Mouse (Mus musculus) mesoderm, embryonic 11.5 days (tissue): Measurements from ENCODE around the gene Plekhg6.

Experiments
- DNase-seq: peaks from one replicate; pipeline ENCODE4 v3.0.0-alpha.2; 2012; ENCODE audit warnings: low read depth, low spot score

Plekhg6 gene

GRCm38 (mm10) chr6:125385066-125385974 lies 4.7 kb upstream of the Plekhg6 start:
- DNase-seq = peak; percentile 43

DNA sequence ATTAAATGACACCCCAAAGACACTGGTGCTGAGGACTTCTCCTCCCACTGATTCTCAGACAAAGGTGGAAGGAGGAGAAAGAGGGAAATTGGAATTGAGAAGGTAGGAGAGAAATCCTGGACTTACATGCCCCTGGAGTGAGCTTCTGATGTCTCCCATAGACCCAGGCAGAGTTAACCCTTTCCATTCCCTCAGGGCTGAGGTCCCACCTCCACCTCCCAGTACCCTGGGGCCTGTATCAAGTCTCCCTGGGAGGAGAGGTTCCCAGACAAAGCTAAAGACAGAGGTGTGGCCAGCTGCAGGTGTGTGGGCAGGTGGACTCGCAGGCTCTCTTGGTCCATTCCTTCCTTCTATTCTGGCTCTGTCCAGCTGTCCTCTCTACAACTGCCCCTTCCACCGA lies 1.4 kb upstream of the Plekhg6 start:
- DNase-seq = no peak

DNA sequence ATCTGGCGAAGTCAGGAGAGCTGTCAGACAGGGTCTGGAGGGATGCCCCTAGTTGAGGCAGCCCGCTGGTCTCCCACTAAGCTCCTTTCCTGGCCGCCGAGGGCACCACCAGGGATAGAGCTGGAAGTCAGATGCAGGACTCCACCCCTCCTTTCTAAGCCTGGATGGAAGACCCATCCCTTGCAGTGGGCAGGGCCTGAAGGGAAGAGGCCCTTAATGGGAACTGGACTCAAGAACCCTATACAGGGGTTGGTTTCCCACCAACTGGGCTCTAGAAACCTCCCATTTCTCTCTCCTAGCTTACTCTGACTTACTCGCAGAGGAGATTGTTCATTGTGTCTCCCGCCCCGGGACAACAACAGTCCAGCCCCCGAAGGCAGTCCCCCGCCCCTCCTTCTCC lies 812 bp downstream of the Plekhg6 start:
- no peak for DNase-seq

DNA sequence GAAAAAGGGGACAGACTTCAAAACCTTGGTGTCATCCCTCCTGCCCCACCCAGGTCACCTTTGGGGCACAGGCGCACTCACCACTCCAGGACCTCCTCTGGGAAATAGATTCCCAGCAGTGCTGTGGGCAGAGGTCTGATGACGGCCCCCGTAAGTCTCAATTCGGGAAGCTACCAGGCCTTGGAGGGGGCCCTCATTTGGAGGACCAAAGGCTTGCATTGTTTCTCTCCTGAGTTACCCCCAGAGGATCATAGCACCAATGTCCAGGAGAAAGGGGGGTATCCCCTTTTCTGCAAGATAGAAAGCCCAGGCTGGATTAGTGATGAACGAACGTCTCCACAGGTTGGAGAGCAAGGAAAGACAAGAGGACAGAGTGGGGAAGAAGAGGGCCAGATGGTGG lies 2.0 kb downstream of the Plekhg6 start:
- no peak for DNase-seq

GRCm38 (mm10) chr6:125377582-125378451 lies 2.8 kb downstream of the Plekhg6 start:
- no peak for DNase-seq

DNA sequence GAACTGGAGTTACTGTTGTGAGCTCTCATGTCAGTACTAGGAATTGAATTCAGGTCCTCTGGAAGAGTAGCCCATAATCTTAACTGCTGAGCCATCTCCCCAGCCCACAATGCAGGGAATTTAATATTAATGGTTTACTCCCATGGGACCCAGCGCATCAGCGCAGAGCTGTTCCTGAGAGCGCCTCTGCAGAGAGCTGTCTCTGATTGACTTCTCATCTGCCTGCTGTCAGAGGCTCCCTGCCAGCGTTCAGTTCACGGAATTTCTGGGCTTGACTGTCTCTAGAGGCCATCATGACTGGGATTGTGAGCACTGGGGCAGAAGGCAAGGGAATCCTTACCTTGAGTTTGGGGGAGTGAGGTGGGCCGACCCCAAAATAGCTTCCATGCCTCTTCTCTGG lies 3.6 kb downstream of the Plekhg6 start:
- DNase-seq = peak; percentile 54

DNA sequence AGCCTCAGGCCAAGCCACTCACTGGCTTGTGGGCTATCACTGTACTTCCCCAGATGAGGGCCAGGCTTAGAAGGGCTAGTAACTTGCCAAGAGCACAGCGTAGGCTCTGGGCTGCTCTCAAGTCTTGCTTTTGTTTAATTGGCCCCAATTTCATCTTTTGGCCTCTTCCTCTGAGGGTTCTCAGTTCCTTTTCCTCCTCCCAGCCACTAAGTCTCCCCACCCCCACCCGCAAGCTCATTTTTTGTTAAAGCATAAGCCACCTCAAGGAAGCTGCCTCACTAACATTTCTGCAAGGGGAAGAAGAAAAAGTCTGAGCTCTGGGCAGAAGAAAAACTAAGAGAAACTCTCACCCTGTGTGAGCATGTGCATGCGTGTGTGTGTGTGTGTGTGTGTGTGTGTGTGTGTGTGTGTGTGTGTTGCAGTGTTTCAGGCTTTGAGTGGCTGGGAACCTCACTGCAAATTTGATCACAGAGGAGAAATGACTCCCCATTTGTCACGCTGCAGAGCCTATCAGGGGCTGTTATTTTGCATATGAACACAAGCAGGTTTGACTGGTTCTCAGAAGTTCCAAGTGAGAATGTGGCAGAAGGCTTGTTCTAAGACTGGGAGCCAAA lies 12.7 kb downstream of the Plekhg6 start:
- DNase-seq = peak; percentile 38

- no peak for DNase-seq
These were observed 14.5 kb downstream of the Plekhg6 start for GRCm38 (mm10) chr6:125366133-125366532.

DNA sequence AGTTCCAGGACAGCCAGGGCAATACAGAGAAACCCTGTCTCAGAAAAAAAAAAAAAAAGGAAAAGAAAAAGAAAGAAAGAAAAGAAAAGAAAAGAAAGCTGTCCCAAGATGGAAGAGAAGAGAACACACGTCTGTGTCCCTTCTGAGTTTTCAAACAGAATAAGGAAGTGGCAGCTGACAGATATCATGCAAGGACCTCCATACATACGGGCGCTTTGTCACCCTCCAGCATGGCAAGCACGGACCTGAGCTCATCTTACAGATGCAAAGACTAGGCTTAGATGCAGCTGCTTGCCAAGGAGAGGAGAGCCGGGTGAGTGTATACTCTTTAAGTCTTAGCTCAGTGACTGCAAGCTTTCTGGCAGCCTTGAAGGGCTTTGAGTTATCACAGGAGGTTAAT lies 15.1 kb downstream of the Plekhg6 start:
- no peak for DNase-seq

DNA sequence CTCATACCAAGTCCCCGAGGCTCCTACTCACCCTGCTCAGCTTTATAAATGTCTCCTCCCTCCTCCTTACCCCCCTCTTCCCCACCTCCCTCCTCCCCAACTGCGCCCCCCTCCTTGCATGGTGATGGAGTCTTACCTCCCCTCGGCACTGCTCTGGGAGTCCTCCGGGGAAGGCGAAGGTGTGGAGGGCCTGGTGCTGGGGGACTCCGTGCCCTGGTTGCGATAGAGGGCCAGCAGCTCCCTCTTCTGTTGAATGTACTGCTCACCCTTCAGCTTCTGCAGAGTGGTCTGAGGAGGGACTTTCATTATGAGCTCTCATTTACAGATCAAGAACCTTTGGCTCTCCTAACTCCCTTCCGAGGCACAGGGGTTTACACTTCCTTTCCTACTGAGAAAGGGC lies 16.1 kb downstream of the Plekhg6 start:
- DNase-seq = no peak

DNA sequence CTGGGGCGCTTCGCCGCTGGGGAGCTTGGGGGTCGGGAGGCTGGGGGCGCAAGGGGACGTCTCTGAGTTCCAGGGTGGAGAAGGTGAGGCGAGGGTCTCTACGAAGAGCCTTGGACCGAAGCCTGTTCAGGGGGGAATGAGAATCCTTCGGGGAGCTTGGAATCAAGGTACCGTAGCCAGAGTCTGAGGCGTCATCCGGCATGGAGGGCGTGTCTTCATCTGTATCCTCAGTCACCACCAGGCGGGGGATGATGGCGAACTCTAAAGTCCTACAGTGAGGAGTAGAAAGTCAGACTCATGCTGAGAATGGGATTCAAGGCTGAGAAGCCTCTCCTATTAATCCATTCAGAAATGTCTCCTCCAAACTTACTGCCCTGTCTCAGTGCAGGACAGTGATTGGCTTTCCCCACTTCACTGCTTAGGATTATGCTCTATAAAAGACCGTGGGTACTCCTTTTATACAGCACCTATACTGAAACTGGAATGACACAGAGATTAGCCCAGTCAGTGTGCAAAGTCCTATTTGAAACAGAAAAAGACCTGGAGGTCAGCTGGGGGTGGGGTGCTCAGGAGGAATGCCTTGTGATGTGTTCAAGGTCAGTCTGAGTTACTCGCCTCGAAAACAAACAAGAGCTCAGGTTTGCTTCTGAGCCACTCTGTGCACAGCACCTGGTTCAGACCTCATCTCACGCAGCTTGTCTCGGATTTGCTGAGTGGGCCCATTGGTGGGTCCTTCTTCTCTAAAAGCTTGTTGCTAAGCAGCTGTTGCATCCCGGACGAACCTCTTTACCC lies 16.9 kb downstream of the Plekhg6 start:
- no peak for DNase-seq

DNA sequence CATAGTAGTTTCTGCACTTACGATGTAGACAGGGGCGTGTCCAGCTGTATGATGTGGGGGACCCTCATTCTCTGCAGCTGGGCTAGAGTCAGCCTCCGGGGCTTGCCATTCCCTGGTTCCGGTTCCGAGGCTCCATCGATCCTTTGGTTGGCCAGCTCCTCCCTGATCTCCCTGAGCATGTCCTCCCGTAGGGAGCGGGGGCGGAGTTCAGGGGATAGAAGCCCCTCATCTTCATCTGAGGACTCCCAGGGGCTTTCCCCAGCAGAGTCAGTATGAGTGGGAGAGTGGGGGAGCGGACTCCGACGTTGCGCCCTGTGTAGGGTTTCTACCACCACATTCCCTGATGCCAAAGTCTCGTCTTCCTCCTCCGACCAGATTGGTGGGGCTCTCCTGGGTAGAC lies 17.6 kb downstream of the Plekhg6 start:
- no peak for DNase-seq

DNA sequence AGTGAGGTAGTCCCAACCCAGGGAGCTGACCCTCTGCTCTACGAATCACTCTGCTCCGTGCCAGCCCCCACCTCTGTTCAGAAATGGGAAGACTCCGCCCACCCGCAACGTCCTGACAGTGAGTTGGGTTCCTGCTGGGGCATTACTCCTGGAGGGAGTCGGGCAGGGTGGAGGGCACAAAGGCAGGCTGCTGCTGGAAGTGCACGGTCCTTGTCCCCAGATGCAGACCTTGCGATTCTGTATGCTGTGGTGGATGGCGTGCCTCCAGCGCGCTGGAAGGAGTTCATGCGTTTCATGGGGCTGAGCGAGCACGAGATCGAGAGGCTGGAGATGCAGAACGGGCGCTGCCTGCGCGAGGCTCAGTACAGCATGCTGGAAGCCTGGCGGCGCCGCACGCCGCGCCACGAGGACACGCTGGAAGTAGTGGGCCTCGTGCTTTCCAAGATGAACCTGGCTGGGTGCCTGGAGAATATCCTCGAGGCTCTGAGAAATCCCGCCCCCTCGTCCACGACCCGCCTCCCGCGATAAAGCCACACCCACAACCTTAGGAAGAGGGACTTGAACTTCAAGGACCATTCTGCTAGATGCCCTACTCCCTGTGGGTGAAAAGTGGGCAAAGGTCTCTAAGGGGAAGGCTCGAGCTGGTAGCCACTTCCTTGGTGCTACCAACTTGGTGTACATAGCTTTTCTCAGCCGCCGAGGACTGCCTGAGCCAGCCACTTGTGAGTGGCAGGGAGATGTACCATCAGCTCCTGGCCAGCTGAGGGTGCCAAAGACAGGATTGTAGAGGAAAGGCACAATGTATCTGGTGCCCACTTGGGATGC lies 18.9 kb downstream of the Plekhg6 start:
- no peak for DNase-seq

- no peak for DNase-seq
These were observed 19.7 kb downstream of the Plekhg6 start for GRCm38 (mm10) chr6:125360846-125361245.

GRCm38 (mm10) chr6:125359999-125360398 lies 20.6 kb downstream of the Plekhg6 start:
- DNase-seq = no peak

GRCm38 (mm10) chr6:125357334-125357733 lies 23.3 kb downstream of the Plekhg6 start:
- no peak for DNase-seq

DNA sequence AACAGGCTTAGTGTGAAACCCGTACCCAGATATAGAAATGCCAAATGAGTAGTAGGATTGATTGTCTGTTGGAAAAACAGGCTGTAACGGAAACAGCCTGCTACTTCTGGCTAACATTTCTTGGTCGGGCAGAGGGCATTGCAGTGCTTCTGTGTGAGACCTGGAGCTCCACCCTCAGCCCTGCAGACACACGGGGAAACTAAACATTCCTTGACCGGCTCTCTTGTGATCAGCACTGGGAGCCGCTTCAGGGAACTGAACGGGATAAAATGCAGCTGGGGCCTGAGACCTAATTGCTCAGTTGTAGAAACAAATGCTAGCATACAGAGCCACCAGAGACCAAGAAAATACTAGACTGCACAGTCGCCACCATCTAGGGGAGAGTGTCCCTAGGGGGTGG lies 24.3 kb downstream of the Plekhg6 start:
- DNase-seq = no peak

- peak; percentile 58 for DNase-seq
These were observed 25.3 kb downstream of the Plekhg6 start for GRCm38 (mm10) chr6:125355197-125355741.

DNA sequence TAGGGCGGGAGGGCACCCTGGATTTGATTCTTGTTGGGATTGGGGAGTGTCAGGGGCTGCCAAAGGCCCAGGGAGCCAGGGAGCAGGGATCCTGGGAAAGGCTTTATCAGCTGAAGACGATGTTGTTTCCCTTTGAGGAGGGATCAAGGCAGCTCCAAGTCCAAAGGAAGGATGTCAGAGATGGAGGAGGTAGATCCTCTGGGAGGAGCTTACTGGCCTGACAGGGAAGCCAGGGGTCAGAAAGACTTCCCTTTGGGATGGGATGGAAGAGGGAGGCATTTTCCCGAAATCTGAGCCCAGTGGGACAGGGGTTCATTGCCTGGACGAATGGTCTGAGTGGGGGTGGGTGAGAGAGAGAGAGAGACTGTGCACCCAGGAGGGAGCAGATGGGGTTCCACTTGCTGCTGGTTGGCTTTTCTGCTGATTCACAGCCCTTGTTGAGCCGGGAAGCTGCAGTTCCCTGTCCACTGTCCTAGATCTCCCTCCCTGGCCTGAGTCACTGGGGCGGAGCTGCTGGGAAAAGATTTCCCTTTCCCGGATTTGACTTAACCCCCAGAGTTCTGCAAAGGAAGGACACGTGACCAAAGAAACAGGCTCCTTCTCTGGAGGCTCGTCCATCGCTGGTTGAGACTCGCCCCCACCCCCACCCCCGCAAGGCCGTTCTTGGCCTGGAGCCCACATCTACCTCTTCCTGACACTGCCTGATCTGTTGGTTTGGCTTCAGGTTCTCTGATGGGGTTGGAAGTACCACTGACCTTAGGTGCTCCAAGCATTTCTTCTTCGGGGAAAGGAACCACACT lies 26.0 kb downstream of the Plekhg6 start:
- no peak for DNase-seq
